Mouse (Mus musculus) limb, embryonic 14.5 days (tissue): ENCODE measurements around the gene Vps18. TPM values are rescaled to one million over a fixed set of nuclear protein-coding genes. Genes with fewer than 3 reads are reported as not detected.

Experiments
- ATAC-seq: fragments of 200-750 bp; cut with Nextera tagmentation; 2 replicates; pipeline ENCODE4 v1.8.0; 2017; ENCODE audit warnings: low read depth, moderate number of reproducible peaks, moderate TSS enrichment; ENCODE audit not compliant: low FRiP score
- DNase-seq: peaks from one replicate; pipeline ENCODE4 v3.0.0-alpha.2; 2015; ENCODE audit warnings: low spot score
- H3K27ac ChIP-seq: fragments of 300-500 bp; sonication (generic); replicated peaks from 2 replicates; pipeline ENCODE4 v1.5.1; 2014; ENCODE audit warnings: low read depth, mild to moderate bottlenecking, low read length, moderate library complexity, mixed read lengths
- H3K27me3 ChIP-seq: fragments of 300-500 bp; sonication (generic); 2 replicates; pipeline ENCODE4 v1.6.1; 2014; ENCODE audit warnings: low read length, mixed read lengths; ENCODE audit not compliant: control insufficient read depth, insufficient read depth
- H3K36me3 ChIP-seq: fragments of 300-500 bp; sonication (generic); 2 replicates; pipeline ENCODE4 v1.6.1; 2014; ENCODE audit warnings: mild to moderate bottlenecking, low read length, moderate library complexity, mixed read lengths; ENCODE audit not compliant: control insufficient read depth, insufficient read depth
- H3K4me1 ChIP-seq: fragments of 300-500 bp; sonication (generic); 2 replicates; pipeline ENCODE4 v1.6.1; 2014; ENCODE audit warnings: antibody characterized with exemption, low read length, mixed read lengths; ENCODE audit not compliant: control insufficient read depth, insufficient read depth
- H3K4me2 ChIP-seq: fragments of 300-500 bp; sonication (generic); replicated peaks from 2 replicates; pipeline ENCODE4 v1.6.1; 2014; ENCODE audit warnings: low read depth, mild to moderate bottlenecking, low read length, moderate library complexity; ENCODE audit not compliant: severe bottlenecking
- H3K4me3 ChIP-seq: fragments of 300-500 bp; sonication (generic); replicated peaks from 2 replicates; pipeline ENCODE4 v1.5.1; 2014; ENCODE audit warnings: low read length
- H3K9ac ChIP-seq: fragments of 300-500 bp; sonication (generic); 2 replicates; pipeline ENCODE4 v1.6.1; 2014; ENCODE audit warnings: mild to moderate bottlenecking, low read depth, low read length, moderate library complexity; ENCODE audit not compliant: severe bottlenecking
- H3K9me3 ChIP-seq: fragments of 300-500 bp; sonication (generic); 2 replicates; pipeline ENCODE4 v1.6.1; 2016; ENCODE audit warnings: low read length; ENCODE audit not compliant: control insufficient read depth
- POLR2A ChIP-seq: fragments of 200-500 bp; IDR thresholded peaks from 2 replicates; pipeline ENCODE4 v1.8.0; 2012; ENCODE audit warnings: inconsistent platforms, mild to moderate bottlenecking, moderate library complexity, borderline replicate concordance; ENCODE audit not compliant: insufficient read depth, insufficient read length; ENCODE audit errors: extremely low read depth
- WGBS: fragments of 180-500 bp; shearing (Covaris S2); extraction: QIAGEN DNeasy Blood & Tissue Kit; methylation state at CpG from one replicate; pipeline ENCODE4 v1.1.7; 2014; 5-methylcytosine and 5-hydroxymethylcytosine counted together
- polyA plus RNA-seq, 2 experiments: library from polyadenylated mRNA; depleted of rRNA in 1 of 2; stranded (reverse) in 1 of 2; unstranded in 1 of 2; fragments of >200 nt; fragmentation: Nextera tagmentation in 1 of 2; extraction: Ambion mirVana in 1 of 2; gene quantifications; 2 replicates each; pipeline versions ENCODE4 v1.2.1 to v1.2.3; 2012 to 2014

The Vps18 gene
- polyA plus RNA-seq, 2 experiments = 14.8 to 17.0 TPM

GRCm38 (mm10) chr2:119311544-119311943, 23.0 kb downstream of the Vps18 start:
- H3K27me3 ChIP-seq = no peaks in the 10 kb centered on the region
- H3K27ac ChIP-seq = no peak overlapping the region
- no peak overlapping the region for H3K4me3 ChIP-seq
- no peaks in the 10 kb centered on the region for H3K36me3 ChIP-seq
- H3K9me3 ChIP-seq = no peaks in the 10 kb centered on the region
- no peaks in the 10 kb centered on the region for H3K4me1 ChIP-seq
- DNase-seq (no peak), ATAC-seq (no peak)
- 38% methylated on average over 9 of the region's 12 CpGs for WGBS
- TF ChIP-seq POLR2A = no peak
- H3K4me2 ChIP-seq = no peak overlapping the region
- H3K9ac ChIP-seq = no peak overlapping the region

GRCm38 (mm10) chr2:119312380-119312958, 23.9 kb downstream of the Vps18 start:
- Histone ChIP-seq H3K9me3 (no peaks in the 10 kb centered on the region), H3K9ac (no peak overlapping the region), H3K4me2 (no peak overlapping the region), H3K4me1 (no peaks in the 10 kb centered on the region), H3K36me3 (no peaks in the 10 kb centered on the region), H3K27ac (no peak overlapping the region), H3K4me3 (no peak overlapping the region), H3K27me3 (no peaks in the 10 kb centered on the region)
- no peak for TF ChIP-seq POLR2A
- WGBS = 68% methylated on average over 2 of the region's 2 CpGs
- DNase-seq (no peak), ATAC-seq (no peak)

GRCm38 (mm10) chr2:119313780-119314479, 25.4 kb downstream of the Vps18 start:
- no peak overlapping the region for H3K27ac ChIP-seq
- H3K27me3 ChIP-seq = no peaks in the 10 kb centered on the region
- no peak overlapping the region for H3K9ac ChIP-seq
- no peak overlapping the region for H3K4me2 ChIP-seq
- no peak for ATAC-seq
- H3K9me3 ChIP-seq = no peaks in the 10 kb centered on the region
- no peaks in the 10 kb centered on the region for H3K36me3 ChIP-seq
- TF ChIP-seq POLR2A = no peak
- H3K4me1 ChIP-seq = no peaks in the 10 kb centered on the region
- no peak for DNase-seq
- H3K4me3 ChIP-seq = no peak overlapping the region
- 23% methylated on average over 10 of the region's 10 CpGs for WGBS

GRCm38 (mm10) chr2:119314742-119315310, 26.3 kb downstream of the Vps18 start:
- Histone ChIP-seq H3K4me1 (no peaks in the 10 kb centered on the region), H3K9ac (no peak overlapping the region), H3K27me3 (no peaks in the 10 kb centered on the region), H3K4me3 (no peak overlapping the region), H3K27ac (no peak overlapping the region), H3K36me3 (no peaks in the 10 kb centered on the region), H3K9me3 (no peaks in the 10 kb centered on the region), H3K4me2 (no peak overlapping the region)
- DNase-seq (no peak), ATAC-seq (no peak)
- TF ChIP-seq POLR2A = no peak
- 77% methylated on average over 12 of the region's 12 CpGs for WGBS

DNA sequence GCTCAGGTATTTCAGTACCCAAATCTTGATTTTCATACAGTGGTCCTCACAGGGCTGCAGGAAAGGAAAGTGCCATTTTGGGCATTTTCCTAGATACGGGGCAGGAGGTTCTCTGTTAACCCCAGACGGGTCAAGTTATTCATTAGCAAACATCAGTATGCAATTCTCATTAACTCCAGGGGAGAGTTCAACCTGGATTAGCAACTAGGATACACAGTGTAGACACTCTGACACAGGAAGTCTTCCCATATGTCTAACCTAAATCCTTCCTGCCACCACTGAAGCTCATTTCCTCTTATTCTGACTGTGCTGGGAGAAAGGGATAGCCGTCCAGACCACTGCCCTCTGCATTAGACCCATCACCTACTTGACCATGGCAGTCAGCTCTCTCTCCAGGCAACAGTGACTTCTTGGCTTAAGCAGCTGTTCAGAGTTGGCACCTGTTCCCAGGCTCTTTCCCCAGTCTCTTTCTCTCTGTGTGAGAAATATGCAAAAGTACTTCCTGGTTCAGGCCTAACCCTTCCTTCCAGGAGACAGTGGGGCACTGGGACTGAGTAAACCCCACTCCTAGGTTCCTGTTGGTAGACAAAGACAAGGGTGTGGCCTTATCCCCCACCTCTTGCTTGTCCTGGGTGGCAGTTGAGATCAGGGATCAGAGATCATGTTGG, 29.6 kb downstream of the Vps18 start:
- no peaks in the 10 kb centered on the region for H3K36me3 ChIP-seq
- WGBS = 61% methylated on average over 3 of the region's 3 CpGs
- H3K9me3 ChIP-seq = no peaks in the 10 kb centered on the region
- peaks cover 29% of the 10 kb centered on the region for H3K27me3 ChIP-seq
- H3K9ac ChIP-seq = no peak overlapping the region
- ATAC-seq (no peak), DNase-seq (no peak)
- H3K27ac ChIP-seq = no peak overlapping the region
- H3K4me3 ChIP-seq = no peak overlapping the region
- peaks cover 10% of the 10 kb centered on the region; the same call in 1 of the 2 replicates for H3K4me1 ChIP-seq
- no peak overlapping the region for H3K4me2 ChIP-seq
- TF ChIP-seq POLR2A = no peak
